Mouse (Mus musculus) heart, embryonic 14.5 days (tissue): ENCODE results near the gene Myh9. TPM values are rescaled to one million over a fixed set of nuclear protein-coding genes. Genes with fewer than 3 reads are reported as not detected.

ENCODE experiments used
- ATAC-seq: fragments of 200-750 bp; cut with Nextera tagmentation; 2 replicates; pipeline ENCODE4 v1.8.0; 2017; ENCODE audit warnings: low read depth, moderate TSS enrichment; ENCODE audit not compliant: insufficient number of reproducible peaks, insufficient read depth, low FRiP score
- H3K27ac ChIP-seq, 2 experiments: fragments of 200-500 bp in 1 of 2; fragments of 300-500 bp in 1 of 2; sonication (generic) in 1 of 2; replicated peaks in 1 of 2; 2 replicates each; pipeline ENCODE4 v1.5.1; 2012 to 2014; ENCODE audit warnings: low read depth in 2 of 2, low read length in 2 of 2, control low read depth in 1 of 2, mild to moderate bottlenecking in 1 of 2, mixed read lengths in 1 of 2; ENCODE audit not compliant: control insufficient read depth in 1 of 2, insufficient read depth in 1 of 2
- H3K27me3 ChIP-seq: fragments of 300-500 bp; sonication (generic); 2 replicates; pipeline ENCODE4 v1.6.1; 2014; ENCODE audit warnings: mild to moderate bottlenecking, low read length, control low read depth; ENCODE audit not compliant: control insufficient read depth, insufficient read depth
- H3K36me3 ChIP-seq: fragments of 300-500 bp; sonication (generic); 2 replicates; pipeline ENCODE4 v1.6.1; 2014; ENCODE audit warnings: mild to moderate bottlenecking, control low read depth, low read length, mixed read lengths; ENCODE audit not compliant: control insufficient read depth, insufficient read depth
- H3K4me1 ChIP-seq, 2 experiments: fragments of 200-500 bp in 1 of 2; fragments of 300-500 bp in 1 of 2; sonication (generic) in 1 of 2; 2 replicates each; pipeline ENCODE4 v1.6.1; 2012 to 2014; ENCODE audit warnings: low read length in 2 of 2, control low read depth in 1 of 2, mixed read lengths in 1 of 2; ENCODE audit not compliant: control insufficient read depth in 2 of 2, insufficient read depth in 2 of 2
- H3K4me2 ChIP-seq: fragments of 300-500 bp; sonication (generic); 2 replicates; pipeline ENCODE4 v1.6.1; 2014; ENCODE audit warnings: mild to moderate bottlenecking, low read length
- H3K4me3 ChIP-seq, 2 experiments: fragments of 200-500 bp in 1 of 2; fragments of 300-500 bp in 1 of 2; sonication (generic) in 1 of 2; 2 replicates each; pipeline ENCODE4 v1.5.1; 2012 to 2014; ENCODE audit warnings: low read length in 2 of 2, mild to moderate bottlenecking in 2 of 2, control low read depth in 1 of 2, low read depth in 1 of 2, moderate library complexity in 1 of 2; ENCODE audit not compliant: control insufficient read depth in 1 of 2, insufficient read depth in 1 of 2
- H3K9ac ChIP-seq: fragments of 300-500 bp; sonication (generic); 2 replicates; pipeline ENCODE4 v1.6.1; 2014; ENCODE audit warnings: mild to moderate bottlenecking, low read length
- H3K9me3 ChIP-seq: fragments of 300-500 bp; sonication (generic); 2 replicates; pipeline ENCODE4 v1.6.1; 2016; ENCODE audit warnings: low read length, control low read depth; ENCODE audit not compliant: control insufficient read depth
- whole genome bisulfite sequencing: fragments of 180-500 bp; shearing (Covaris S2); extraction: QIAGEN DNeasy Blood & Tissue Kit; methylation state at CpG from one replicate; pipeline ENCODE4 v1.1.7; 2014; 5-methylcytosine and 5-hydroxymethylcytosine counted together
- polyA plus RNA-seq: library from polyadenylated mRNA; unstranded; fragments of >200 nt; fragmentation: Nextera tagmentation; extraction: Ambion mirVana; gene quantifications from 2 replicates; pipeline ENCODE4 v1.2.1, GENCODE M21; 2014

Myh9 gene
- polyA plus RNA-seq, 1 experiment from 2014 or later = 31.0 TPM

DNA sequence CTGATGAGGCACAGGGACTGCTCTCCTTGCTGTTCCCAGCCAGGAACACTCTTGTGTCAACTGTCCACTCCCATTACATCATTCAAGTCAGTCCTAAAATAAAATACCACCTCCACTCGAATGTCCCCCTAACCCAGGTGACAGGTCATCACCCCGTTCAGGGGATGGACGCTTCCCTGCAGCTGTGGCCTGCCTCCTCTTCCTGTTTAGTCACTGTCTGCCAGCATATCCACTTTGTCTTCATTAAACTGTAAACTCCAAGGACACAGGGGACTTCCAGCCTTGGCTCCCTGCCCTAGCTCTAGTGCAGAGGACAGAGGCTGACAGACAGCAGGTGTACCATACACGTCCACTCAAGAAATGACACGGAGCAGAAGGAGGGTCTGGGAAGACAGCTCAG lies 14.6 kb upstream of the Myh9 start:
- Histone ChIP-seq H3K4me2 (no peak overlapping the region), H3K9me3 (no peaks in the 10 kb centered on the region), H3K27ac (peak overlapping the region; percentile 35 to 53), H3K36me3 (no peaks in the 10 kb centered on the region), H3K9ac (no peak overlapping the region), H3K27me3 (no peaks in the 10 kb centered on the region), H3K4me1 (peaks cover 12% of the 10 kb centered on the region in 2 experiments), H3K4me3 (no peak overlapping the region)
- ATAC-seq = peak; percentile 48
- 13% methylated on average over 5 of the region's 5 CpGs for WGBS

DNA sequence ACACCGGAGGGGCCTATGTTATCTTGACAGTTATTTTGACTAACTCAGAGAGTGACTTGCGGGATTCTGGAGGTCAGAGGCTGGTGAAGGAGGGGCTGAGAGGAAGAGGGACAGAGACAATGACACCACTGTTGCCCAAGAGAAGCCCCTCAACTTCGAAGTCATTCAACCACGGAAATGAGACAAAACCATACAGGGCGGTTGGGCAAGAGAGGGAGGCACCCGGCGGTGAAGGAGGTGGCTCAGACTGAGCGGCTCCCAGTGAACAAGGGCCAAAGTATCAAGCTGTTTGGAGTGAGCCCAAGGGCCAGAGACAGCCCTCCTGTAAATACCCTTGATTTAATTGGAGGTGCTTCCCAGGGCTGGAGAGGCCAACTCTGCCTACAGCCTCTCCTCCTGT lies 13.3 kb upstream of the Myh9 start:
- H3K4me1 ChIP-seq = peaks cover 12% of the 10 kb centered on the region in 2 experiments
- H3K9me3 ChIP-seq = no peaks in the 10 kb centered on the region
- H3K9ac ChIP-seq = no peak overlapping the region
- no peak overlapping the region for H3K27ac ChIP-seq
- H3K27me3 ChIP-seq = no peaks in the 10 kb centered on the region
- 56% methylated on average over 8 of the region's 8 CpGs for WGBS
- no peak overlapping the region for H3K4me2 ChIP-seq
- ATAC-seq = no peak
- H3K4me3 ChIP-seq = no peak overlapping the region
- H3K36me3 ChIP-seq = no peaks in the 10 kb centered on the region

DNA sequence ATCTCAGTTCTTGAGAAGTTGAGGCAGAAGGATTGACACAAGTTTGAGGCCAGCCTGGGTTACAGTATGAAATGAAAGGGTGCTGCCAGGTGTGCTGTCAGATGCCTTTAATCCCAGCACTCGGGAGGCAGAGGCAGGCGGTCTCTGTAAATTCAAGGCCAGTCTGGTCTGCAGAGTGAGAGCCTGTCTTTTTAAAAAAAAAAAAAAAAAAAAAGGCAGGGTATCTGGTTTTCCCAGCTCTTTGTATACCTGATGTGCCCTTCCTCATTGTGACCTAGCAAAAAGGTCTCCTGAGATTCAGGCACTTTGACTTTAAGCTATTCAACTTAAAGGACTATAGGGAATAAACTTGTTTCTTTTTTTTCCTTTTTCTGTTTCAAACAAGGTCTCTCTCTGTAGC lies 10.0 kb upstream of the Myh9 start:
- 75% methylated on average over 2 of the region's 2 CpGs for WGBS
- Histone ChIP-seq H3K36me3 (no peaks in the 10 kb centered on the region), H3K9me3 (no peaks in the 10 kb centered on the region), H3K4me3 (no peak overlapping the region), H3K27ac (no peak overlapping the region), H3K9ac (no peak overlapping the region), H3K4me2 (no peak overlapping the region), H3K4me1 (peaks cover 8 to 11% of the 10 kb centered on the region in 2 experiments), H3K27me3 (no peaks in the 10 kb centered on the region)
- ATAC-seq = no peak

DNA sequence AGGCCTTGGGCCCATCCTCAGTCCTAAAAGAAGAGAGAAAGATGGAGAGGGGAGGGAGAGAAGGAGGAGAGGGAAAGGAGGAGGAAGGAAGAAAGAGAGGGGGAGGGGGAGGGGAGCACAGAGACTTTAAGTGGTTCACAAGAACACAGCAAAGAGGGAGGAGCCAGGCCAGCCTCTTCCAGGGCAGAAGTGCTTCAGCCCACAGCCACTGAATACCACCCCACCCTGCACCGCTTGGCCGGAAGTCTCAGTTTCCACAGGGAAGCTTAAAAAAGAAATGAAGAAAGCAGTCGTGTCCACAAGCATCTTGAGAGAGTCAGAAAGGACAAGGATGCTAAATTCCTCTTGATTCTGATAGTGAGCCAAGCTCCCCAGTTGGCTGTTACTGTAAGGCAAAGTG lies 9.2 kb upstream of the Myh9 start:
- no peak for ATAC-seq
- Histone ChIP-seq H3K27ac (no peak overlapping the region), H3K9ac (no peak overlapping the region), H3K4me1 (peaks cover 0 to 2% of the 10 kb centered on the region in 2 experiments; a peak in 2 of 4 replicates), H3K9me3 (no peaks in the 10 kb centered on the region), H3K27me3 (no peaks in the 10 kb centered on the region), H3K36me3 (no peaks in the 10 kb centered on the region), H3K4me3 (no peak overlapping the region), H3K4me2 (no peak overlapping the region)
- 39% methylated on average over 3 of the region's 3 CpGs for WGBS

DNA sequence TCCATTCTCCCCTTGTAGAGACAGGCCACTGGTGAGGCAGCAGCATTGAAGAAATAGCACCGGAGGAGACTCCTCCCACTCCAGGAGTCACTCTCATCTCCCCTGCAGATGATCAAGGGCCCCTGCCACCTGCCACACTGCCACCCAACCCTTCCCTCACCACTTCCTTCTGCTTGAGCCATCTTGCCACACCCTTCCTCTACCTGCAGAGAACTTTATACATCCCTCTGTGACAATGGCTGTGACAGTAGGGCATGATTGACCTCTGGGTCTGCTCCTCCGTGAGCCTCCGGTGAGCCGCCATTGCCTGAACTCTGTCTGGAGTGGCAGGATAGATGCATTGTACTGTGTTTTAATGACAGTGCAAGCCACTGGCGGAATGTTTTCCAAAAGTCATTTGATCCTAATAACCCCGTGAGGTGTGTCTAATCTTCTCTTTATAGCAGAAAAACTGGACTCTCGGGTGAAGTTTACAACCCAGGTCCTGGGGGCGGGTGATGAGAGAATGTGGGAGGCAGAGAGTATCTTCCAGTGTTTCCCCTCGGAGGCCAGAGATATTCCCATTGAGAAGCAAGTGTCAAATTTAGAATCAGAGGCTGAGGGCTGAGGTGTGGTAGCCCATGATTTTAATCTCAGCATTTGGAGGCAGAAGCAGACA lies 7.7 kb upstream of the Myh9 start:
- Histone ChIP-seq H3K4me3 (no peak overlapping the region), H3K27ac (no peak overlapping the region), H3K9me3 (no peaks in the 10 kb centered on the region), H3K36me3 (no peaks in the 10 kb centered on the region), H3K9ac (no peak overlapping the region), H3K4me1 (no peaks in the 10 kb centered on the region; a peak in 1 of 4 replicates), H3K4me2 (no peak overlapping the region), H3K27me3 (no peaks in the 10 kb centered on the region)
- no peak for ATAC-seq
- WGBS = 83% methylated on average over 9 of the region's 9 CpGs

DNA sequence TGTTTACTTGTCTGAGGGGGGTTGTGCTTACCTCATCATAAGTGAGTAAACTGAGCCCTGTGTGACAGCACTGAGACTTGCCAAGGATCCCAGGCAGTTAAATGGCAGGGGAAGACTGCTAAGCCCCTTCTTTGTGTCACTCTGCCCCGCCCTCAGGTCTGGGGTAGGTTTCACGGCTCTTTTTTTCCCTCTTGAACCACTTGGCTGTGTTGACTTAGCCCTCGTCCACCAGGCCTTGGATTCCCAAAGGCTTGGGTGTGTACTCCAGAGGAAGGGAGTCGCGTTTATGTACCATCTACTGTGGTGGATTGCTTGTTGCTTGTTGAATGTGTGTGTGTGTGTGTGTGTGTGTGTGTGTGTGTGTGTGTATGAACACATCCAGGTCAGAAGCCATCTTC lies 7.1 kb upstream of the Myh9 start:
- no peak overlapping the region for H3K4me2 ChIP-seq
- no peaks in the 10 kb centered on the region; a peak in 1 of 4 replicates for H3K4me1 ChIP-seq
- 74% methylated on average over 5 of the region's 5 CpGs for WGBS
- H3K4me3 ChIP-seq = no peak overlapping the region
- H3K9ac ChIP-seq = no peak overlapping the region
- no peak overlapping the region for H3K27ac ChIP-seq
- no peaks in the 10 kb centered on the region for H3K36me3 ChIP-seq
- H3K27me3 ChIP-seq = no peaks in the 10 kb centered on the region
- no peaks in the 10 kb centered on the region for H3K9me3 ChIP-seq
- no peak for ATAC-seq

DNA sequence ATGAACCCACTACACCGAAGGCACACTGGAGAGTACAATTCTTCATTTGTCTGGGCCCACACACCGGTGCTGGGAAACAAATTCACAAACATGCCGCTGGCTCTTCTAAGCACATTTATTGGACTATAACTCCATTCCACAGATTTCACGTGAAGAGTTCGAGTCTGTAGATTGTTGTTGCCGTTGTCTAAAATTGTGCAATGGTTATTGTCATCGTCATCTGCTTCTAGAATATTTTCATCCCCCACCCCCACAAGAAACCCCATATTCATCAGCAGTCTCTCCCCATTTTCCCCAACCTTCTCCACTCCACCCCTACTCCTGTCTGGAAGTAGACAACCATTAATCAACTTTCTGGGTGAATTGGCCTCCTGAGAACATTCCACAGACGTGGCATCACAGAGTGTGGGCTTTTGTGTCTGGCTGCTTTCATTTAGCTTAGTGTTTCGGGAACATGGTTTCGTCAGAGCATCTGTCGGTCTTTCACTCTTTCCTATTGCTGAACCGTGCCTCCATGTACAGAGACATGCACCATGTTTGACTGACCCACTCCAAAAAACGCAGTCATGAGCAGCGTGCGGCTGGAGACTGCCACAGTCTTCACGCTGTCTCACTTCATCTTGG lies 6.6 kb upstream of the Myh9 start:
- no peak overlapping the region for H3K4me2 ChIP-seq
- no peak overlapping the region for H3K9ac ChIP-seq
- H3K4me1 ChIP-seq = no peaks in the 10 kb centered on the region; a peak in 1 of 4 replicates
- H3K9me3 ChIP-seq = no peaks in the 10 kb centered on the region
- no peaks in the 10 kb centered on the region for H3K27me3 ChIP-seq
- no peaks in the 10 kb centered on the region for H3K36me3 ChIP-seq
- H3K27ac ChIP-seq = no peak overlapping the region
- no peak overlapping the region for H3K4me3 ChIP-seq
- WGBS = 87% methylated on average over 16 of the region's 16 CpGs
- no peak for ATAC-seq

DNA sequence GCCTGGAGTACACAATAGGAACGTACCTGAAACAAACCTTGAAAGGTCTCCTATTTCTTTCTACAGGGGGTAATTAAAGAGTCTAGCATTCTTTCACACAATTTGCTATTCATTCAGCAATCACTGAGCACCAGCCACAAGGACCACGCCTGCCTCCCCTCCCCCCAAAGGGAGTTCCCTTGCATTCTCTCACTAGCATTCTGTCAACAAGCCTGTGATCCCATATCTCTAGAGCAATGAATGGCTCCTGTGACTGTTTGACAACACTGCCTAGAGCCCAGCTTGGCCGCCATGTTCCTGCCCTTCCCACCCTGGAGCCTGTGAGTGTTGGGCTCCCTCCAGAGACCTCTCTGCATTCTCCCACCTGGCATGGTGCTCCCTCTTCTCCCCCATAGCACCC lies 5.9 kb upstream of the Myh9 start:
- Histone ChIP-seq H3K4me2 (no peak overlapping the region), H3K4me3 (no peak overlapping the region), H3K36me3 (no peaks in the 10 kb centered on the region), H3K27ac (no peak overlapping the region), H3K9ac (no peak overlapping the region), H3K9me3 (no peaks in the 10 kb centered on the region), H3K4me1 (no peaks in the 10 kb centered on the region; a peak in 1 of 4 replicates), H3K27me3 (no peaks in the 10 kb centered on the region)
- 54% methylated on average over 3 of the region's 3 CpGs for WGBS
- ATAC-seq = no peak
